Mouse (Mus musculus) cortical plate, adult 2 months (tissue): ENCODE results near the gene A3galt2. TPM values are rescaled to one million over a fixed set of nuclear protein-coding genes. Genes with fewer than 3 reads are reported as not detected.

Experiments used
- H3K27ac ChIP-seq: fragments of 200-500 bp; 2 replicates; pipeline ENCODE4 v1.5.1; 2012; ENCODE audit warnings: low read length, control low read depth, inconsistent platforms; ENCODE audit not compliant: insufficient read depth
- H3K4me1 ChIP-seq: fragments of 200-500 bp; 2 replicates; pipeline ENCODE4 v1.6.1; 2011; ENCODE audit warnings: low read length; ENCODE audit not compliant: control insufficient read depth, insufficient read depth
- H3K4me3 ChIP-seq: fragments of 200-500 bp; 2 replicates; pipeline ENCODE4 v1.5.1; 2011; ENCODE audit warnings: mild to moderate bottlenecking, low read length, control low read depth; ENCODE audit not compliant: insufficient read depth
- CTCF ChIP-seq: fragments of 200-500 bp; IDR thresholded peaks from 2 replicates; pipeline ENCODE4 v1.5.1; 2011; ENCODE audit warnings: mild to moderate bottlenecking, control low read depth, low read length; ENCODE audit not compliant: insufficient read depth; ENCODE audit errors: extremely low read depth
- POLR2A ChIP-seq: fragments of 200-500 bp; IDR thresholded peaks from 2 replicates; pipeline ENCODE4 v1.6.1; 2011; ENCODE audit warnings: mild to moderate bottlenecking, low read length, control low read depth; ENCODE audit not compliant: insufficient read depth; ENCODE audit errors: extremely low read depth
- polyA plus RNA-seq: library from polyadenylated mRNA; depleted of rRNA; stranded (reverse); fragments of >200 nt; gene quantifications from 2 replicates; pipeline ENCODE4 v1.2.3, GENCODE M21; 2012

A3galt2 gene
- polyA plus RNA-seq, 1 experiment: 0.35 TPM

GRCm38 (mm10) chr4:128785921-128786654, 30.9 kb downstream of the A3galt2 start:
- Histone ChIP-seq H3K4me1 (peaks cover 5% of the 10 kb centered on the region), H3K27ac (no peak overlapping the region), H3K4me3 (no peak overlapping the region)
- TF ChIP-seq CTCF (no peak), POLR2A (no peak)

GRCm38 (mm10) chr4:128787023-128787939, 32.1 kb downstream of the A3galt2 start:
- TF ChIP-seq POLR2A (no peak), CTCF (no peak)
- Histone ChIP-seq H3K4me1 (peaks cover 5% of the 10 kb centered on the region), H3K4me3 (no peak overlapping the region)

GRCm38 (mm10) chr4:128788108-128788507, 32.9 kb downstream of the A3galt2 start:
- Histone ChIP-seq H3K4me3 (no peak overlapping the region), H3K4me1 (peaks cover 5% of the 10 kb centered on the region), H3K27ac (no peak overlapping the region)
- TF ChIP-seq CTCF: no peak
- TF ChIP-seq POLR2A: no peak

More at GRCm38 (mm10) chr4:128787023-128787939, 32.1 kb downstream of the A3galt2 start:
- no peak overlapping the region for H3K27ac ChIP-seq

GRCm38 (mm10) chr4:128789646-128790045, 34.5 kb downstream of the A3galt2 start:
- no peak for TF ChIP-seq CTCF
- TF ChIP-seq POLR2A: no peak
- no peak overlapping the region for H3K27ac ChIP-seq
- H3K4me1 ChIP-seq: peaks cover 5% of the 10 kb centered on the region
- H3K4me3 ChIP-seq: no peak overlapping the region

GRCm38 (mm10) chr4:128793710-128794109, 38.5 kb downstream of the A3galt2 start:
- Histone ChIP-seq H3K4me1 (no peaks in the 10 kb centered on the region), H3K27ac (no peak overlapping the region), H3K4me3 (no peak overlapping the region)
- TF ChIP-seq CTCF (no peak), POLR2A (no peak)

GRCm38 (mm10) chr4:128794198-128794597, 39.0 kb downstream of the A3galt2 start:
- TF ChIP-seq POLR2A (no peak), CTCF (no peak)
- no peaks in the 10 kb centered on the region for H3K4me1 ChIP-seq
- H3K27ac ChIP-seq: no peak overlapping the region
- no peak overlapping the region for H3K4me3 ChIP-seq

- no peak for TF ChIP-seq POLR2A
- Histone ChIP-seq H3K4me3 (no peak overlapping the region), H3K4me1 (no peaks in the 10 kb centered on the region), H3K27ac (no peak overlapping the region)
Observed at GRCm38 (mm10) chr4:128795596-128795995, 40.4 kb downstream of the A3galt2 start.

- H3K4me1 ChIP-seq: no peaks in the 10 kb centered on the region
- no peak overlapping the region for H3K4me3 ChIP-seq
- no peak overlapping the region for H3K27ac ChIP-seq
- TF ChIP-seq CTCF (no peak), POLR2A (no peak)
Observed at GRCm38 (mm10) chr4:128796788-128797187, 41.6 kb downstream of the A3galt2 start.

- Histone ChIP-seq H3K4me1 (peaks cover 2% of the 10 kb centered on the region), H3K27ac (no peak overlapping the region)
- TF ChIP-seq POLR2A: no peak
- TF ChIP-seq CTCF: no peak
Observed at GRCm38 (mm10) chr4:128801675-128802465, 46.7 kb downstream of the A3galt2 start.

More at GRCm38 (mm10) chr4:128801675-128802465, 46.7 kb downstream of the A3galt2 start:
- no peak overlapping the region for H3K4me3 ChIP-seq
